Mouse (Mus musculus): ENCODE measurements around the gene Sap30l. TPM values are rescaled to one million over a fixed set of nuclear protein-coding genes. Genes with fewer than 3 reads are reported as not detected.

Sap30l gene
- total and polyA plus RNA-seq, 3 experiments = 17.1 to 23.1 (median 20.8) TPM

DNA sequence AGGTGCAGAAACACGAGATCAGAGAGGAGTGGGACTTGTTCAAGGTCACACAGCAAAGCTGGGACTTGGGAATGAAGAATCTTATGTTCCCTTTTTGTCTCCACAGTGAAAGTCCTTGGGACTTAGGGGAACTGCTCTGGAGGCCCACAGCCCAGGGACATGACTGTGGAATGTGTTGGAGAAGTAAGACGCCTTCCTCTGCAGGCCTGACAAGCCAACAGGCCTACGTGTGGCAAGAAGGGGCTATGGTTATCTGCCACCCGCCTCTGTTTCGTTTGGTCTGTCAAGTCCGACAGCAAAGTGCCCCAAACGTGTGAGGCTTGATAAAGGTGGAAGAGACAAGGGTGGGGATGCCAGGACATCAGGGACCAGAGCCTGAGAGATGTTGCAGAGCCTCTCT lies 46.0 kb downstream of the Sap30l start:
- H3K36me3 ChIP-seq (replicated peaks in 1 of 2; ENCODE audit: control insufficient read depth in 1 of 2, insufficient read depth in 1 of 2, low read length in 1 of 2) = no peaks in the 10 kb centered on the region
- DNase-seq (ENCODE audit: extremely low read depth) = no peak
- peaks cover 67% of the 10 kb centered on the region for H3K27me3 ChIP-seq (replicated peaks)
- no peaks in the 10 kb centered on the region for H3K79me2 ChIP-seq (replicated peaks; ENCODE audit: control insufficient read depth, extremely low read depth, insufficient read depth, poor library complexity, severe bottlenecking)
- H3K27ac ChIP-seq (ENCODE audit: insufficient read depth, low read depth) = no peak overlapping the region
- H3K9ac ChIP-seq (ENCODE audit: insufficient read depth, low read depth) = no peak overlapping the region
- H3K9me3 ChIP-seq (replicated peaks; ENCODE audit: low read length) = no peaks in the 10 kb centered on the region
- H3K4me2 ChIP-seq (ENCODE audit: insufficient read depth, low read depth, poor library complexity, severe bottlenecking) = no peak overlapping the region; the same call in 1 of the 2 replicates
- H3K4me1 ChIP-seq (ENCODE audit: control insufficient read depth in 1 of 2, insufficient read depth in 2 of 2) = peaks cover 3 to 12% of the 10 kb centered on the region in 2 experiments; a peak in 3 of 4 replicates
- dilution Hi-C loops (cut with MboI; ENCODE audit: extremely low pct_ligation_motif_present, extremely low pct_unique_long_range_greater_than_20kb, low sequenced_read_pairs) (no loop called here), in situ Hi-C loops (cut with MboI; ENCODE audit: low pct_ligation_motif_present, low pct_unique_long_range_greater_than_20kb, low sequenced_read_pairs) (no loop called here)
- no peak overlapping the region for H3K4me3 ChIP-seq (replicated peaks in 1 of 3; ENCODE audit: low read depth in 2 of 3, low read length in 2 of 3, poor library complexity in 1 of 3)
- TF ChIP-seq MEF2A (IDR thresholded peaks at IDR 0.05; ENCODE audit: borderline replicate concordance, low read depth, low read length) (no peak), CHD1 (IDR thresholded peaks at IDR 0.05; ENCODE audit: low read depth, low read length) (no peak), ZKSCAN1 (IDR thresholded peaks at IDR 0.05; ENCODE audit: borderline replicate concordance, low read depth, low read length) (no peak), USF1 (IDR thresholded peaks at IDR 0.05; ENCODE audit: low read depth, low read length) (no peak), ZC3H11A (IDR thresholded peaks at IDR 0.05; ENCODE audit: low read depth, low read length) (no peak), MAX (IDR thresholded peaks at IDR 0.05; ENCODE audit: low read length) (no peak), MXI1 (IDR thresholded peaks at IDR 0.05; ENCODE audit: low read depth, low read length) (no peak), CHD2 (IDR thresholded peaks at IDR 0.05; ENCODE audit: low read length) (no peak), CTCF (conservative IDR thresholded peaks at IDR 0.05 in 1 of 2, IDR thresholded peaks at IDR 0.05 in 1 of 2; ENCODE audit: low read depth in 2 of 2, low read length in 2 of 2) (no peak), USF2 (conservative IDR thresholded peaks at IDR 0.05; ENCODE audit: low read depth, low read length) (no peak), POLR2A (IDR thresholded peaks at IDR 0.05; ENCODE audit: low read depth, low read length) (no peak), EP300 (IDR thresholded peaks at IDR 0.05; ENCODE audit: low read length) (no peak), IRF4 (IDR thresholded peaks at IDR 0.05; ENCODE audit: low read depth, low read length) (no peak), TBP (conservative IDR thresholded peaks at IDR 0.05; ENCODE audit: low read depth, low read length) (no peak), BHLHE40 (IDR thresholded peaks at IDR 0.05; ENCODE audit: low read depth, low read length) (no peak), RAD21 (IDR thresholded peaks at IDR 0.05; ENCODE audit: low read depth, low read length) (no peak), ELF1 (IDR thresholded peaks at IDR 0.05; ENCODE audit: low read depth, low read length) (no peak), JUND (conservative IDR thresholded peaks at IDR 0.05; ENCODE audit: low read depth, low read length) (no peak), KAT2A (IDR thresholded peaks at IDR 0.05; ENCODE audit: insufficient replicate concordance, low read length) (no peak), MYC (IDR thresholded peaks at IDR 0.05; ENCODE audit: low read depth, low read length) (no peak)

GRCm38 (mm10) chr11:57850298-57850697 lies 48.9 kb downstream of the Sap30l start:
- Histone ChIP-seq H3K36me3 (replicated peaks in 1 of 2; ENCODE audit: control insufficient read depth in 1 of 2, insufficient read depth in 1 of 2, low read length in 1 of 2) (no peaks in the 10 kb centered on the region), H3K79me2 (replicated peaks; ENCODE audit: control insufficient read depth, extremely low read depth, insufficient read depth, poor library complexity, severe bottlenecking) (no peaks in the 10 kb centered on the region), H3K4me1 (ENCODE audit: control insufficient read depth in 1 of 2, insufficient read depth in 2 of 2) (peaks cover 7 to 12% of the 10 kb centered on the region in 2 experiments; a peak in 3 of 4 replicates), H3K4me2 (ENCODE audit: insufficient read depth, low read depth, poor library complexity, severe bottlenecking) (no peak overlapping the region), H3K4me3 (replicated peaks in 1 of 3; ENCODE audit: low read depth in 2 of 3, low read length in 2 of 3, poor library complexity in 1 of 3) (no peak overlapping the region), H3K27me3 (replicated peaks) (peaks cover 67% of the 10 kb centered on the region), H3K9me3 (replicated peaks; ENCODE audit: low read length) (no peaks in the 10 kb centered on the region), H3K27ac (ENCODE audit: insufficient read depth, low read depth) (no peak overlapping the region), H3K9ac (ENCODE audit: insufficient read depth, low read depth) (no peak overlapping the region)
- dilution Hi-C loops (cut with MboI; ENCODE audit: extremely low pct_ligation_motif_present, extremely low pct_unique_long_range_greater_than_20kb, low sequenced_read_pairs) (no loop called here), in situ Hi-C loops (cut with MboI; ENCODE audit: low pct_ligation_motif_present, low pct_unique_long_range_greater_than_20kb, low sequenced_read_pairs) (no loop called here)
- TF ChIP-seq ZMIZ1 (IDR thresholded peaks at IDR 0.05; ENCODE audit: low read depth, low read length) (no peak), HCFC1 (IDR thresholded peaks at IDR 0.05; ENCODE audit: low read depth, low read length) (no peak), MAFK (IDR thresholded peaks at IDR 0.05; ENCODE audit: insufficient replicate concordance, low read length) (no peak), NELFE (IDR thresholded peaks at IDR 0.05; ENCODE audit: low read depth, low read length) (no peak), KAT2A (IDR thresholded peaks at IDR 0.05; ENCODE audit: insufficient replicate concordance, low read length) (no peak), USF2 (conservative IDR thresholded peaks at IDR 0.05; ENCODE audit: low read depth, low read length) (no peak), MAZ (IDR thresholded peaks at IDR 0.05; ENCODE audit: low read depth, low read length) (no peak), JUND (conservative IDR thresholded peaks at IDR 0.05; ENCODE audit: low read depth, low read length) (no peak), POLR2AphosphoS2 (IDR thresholded peaks at IDR 0.05; ENCODE audit: low read depth, low read length) (no peak), UBTF (IDR thresholded peaks at IDR 0.05; ENCODE audit: low read depth, low read length) (no peak), SMC3 (IDR thresholded peaks at IDR 0.05; ENCODE audit: low read depth, low read length) (no peak), ZKSCAN1 (IDR thresholded peaks at IDR 0.05; ENCODE audit: borderline replicate concordance, low read depth, low read length) (no peak), NRF1 (IDR thresholded peaks at IDR 0.05; ENCODE audit: low read depth, low read length) (no peak), ZNF384 (IDR thresholded peaks at IDR 0.05; ENCODE audit: low read depth, low read length) (no peak), SIN3A (IDR thresholded peaks at IDR 0.05; ENCODE audit: low read length) (no peak), USF1 (IDR thresholded peaks at IDR 0.05; ENCODE audit: low read depth, low read length) (no peak), MAX (IDR thresholded peaks at IDR 0.05; ENCODE audit: low read length) (no peak)
- DNase-seq (ENCODE audit: extremely low read depth) = no peak

Data from CH12.LX (cell line).